Mouse (Mus musculus) midbrain, embryonic 13.5 days (tissue): ENCODE results near the gene Figla. TPM values are rescaled to one million over a fixed set of nuclear protein-coding genes. Genes with fewer than 3 reads are reported as not detected.
A peak's percentile ranks its signal among the peaks of the same experiment; 100 is the strongest.

Experiments used
- ATAC-seq: fragments of 200-750 bp; cut with Nextera tagmentation; 2 replicates; pipeline ENCODE4 v1.8.0; 2017; ENCODE audit warnings: mild to moderate bottlenecking, moderate TSS enrichment, moderate library complexity
- H3K27ac ChIP-seq: fragments of 300-500 bp; sonication (generic); 2 replicates; pipeline ENCODE4 v1.5.1; 2015; ENCODE audit warnings: inconsistent platforms, mild to moderate bottlenecking, moderate library complexity
- H3K27me3 ChIP-seq: fragments of 300-500 bp; sonication (generic); 2 replicates; pipeline ENCODE4 v1.6.1; 2015; ENCODE audit warnings: mild to moderate bottlenecking, inconsistent platforms
- H3K36me3 ChIP-seq: fragments of 300-500 bp; sonication (generic); 2 replicates; pipeline ENCODE4 v1.6.1; 2015; ENCODE audit warnings: mild to moderate bottlenecking, inconsistent platforms
- H3K4me1 ChIP-seq: fragments of 300-500 bp; sonication (generic); replicated peaks from 2 replicates; pipeline ENCODE4 v1.6.1; 2015; ENCODE audit warnings: inconsistent platforms
- H3K4me2 ChIP-seq: fragments of 300-500 bp; sonication (generic); replicated peaks from 2 replicates; pipeline ENCODE4 v1.6.1; 2015; ENCODE audit warnings: moderate library complexity, mild to moderate bottlenecking, inconsistent platforms
- H3K4me3 ChIP-seq: fragments of 300-500 bp; sonication (generic); replicated peaks from 2 replicates; pipeline ENCODE4 v1.5.1; 2015; ENCODE audit warnings: mild to moderate bottlenecking, inconsistent platforms
- H3K9ac ChIP-seq: fragments of 300-500 bp; sonication (generic); replicated peaks from 2 replicates; pipeline ENCODE4 v1.6.1; 2015; ENCODE audit warnings: mild to moderate bottlenecking, inconsistent platforms
- H3K9me3 ChIP-seq: fragments of 300-500 bp; sonication (generic); 2 replicates; pipeline ENCODE4 v1.6.1; 2016; ENCODE audit warnings: mild to moderate bottlenecking, inconsistent platforms
- WGBS: fragments of 180-500 bp; shearing (Covaris S2); methylation state at CpG from one replicate; pipeline ENCODE4 v1.1.7; 2015; 5-methylcytosine and 5-hydroxymethylcytosine counted together
- polyA plus RNA-seq: library from polyadenylated mRNA; unstranded; fragments of >200 nt; fragmentation: Nextera tagmentation; extraction: Ambion mirVana; gene quantifications from 2 replicates; pipeline ENCODE4 v1.2.1, GENCODE M21; 2015

Gene Figla
- polyA plus RNA-seq, 1 experiment from 2014 or later: not detected

- ATAC-seq: no peak
- H3K36me3 ChIP-seq: no peaks in the 10 kb centered on the region
- H3K4me2 ChIP-seq: no peak overlapping the region
- no peaks in the 10 kb centered on the region for H3K9me3 ChIP-seq
- peaks cover 58% of the 10 kb centered on the region for H3K4me1 ChIP-seq
- H3K9ac ChIP-seq: no peak overlapping the region
- H3K27ac ChIP-seq: no peak overlapping the region
- H3K27me3 ChIP-seq: no peaks in the 10 kb centered on the region
- WGBS: 80% methylated on average over 1 of the region's 1 CpGs
- H3K4me3 ChIP-seq: no peak overlapping the region
Measured at GRCm38 (mm10) chr6:86033635-86034034, 17.7 kb downstream of the Figla start.

GRCm38 (mm10) chr6:86038901-86039300 is 22.9 kb downstream of the Figla start:
- Histone ChIP-seq H3K9me3 (no peaks in the 10 kb centered on the region), H3K27ac (0 out of 2 replicates have a peak overlapping the region, but pooled peaks have one; percentile 39), H3K4me2 (no peak overlapping the region), H3K27me3 (no peaks in the 10 kb centered on the region), H3K4me1 (peaks cover 35% of the 10 kb centered on the region), H3K9ac (no peak overlapping the region), H3K4me3 (no peak overlapping the region), H3K36me3 (no peaks in the 10 kb centered on the region)
- no peak for ATAC-seq
- 63% methylated on average over 2 of the region's 2 CpGs for WGBS

- Histone ChIP-seq H3K4me1 (peaks cover 36% of the 10 kb centered on the region), H3K36me3 (no peaks in the 10 kb centered on the region), H3K27me3 (no peaks in the 10 kb centered on the region), H3K9ac (no peak overlapping the region), H3K4me2 (no peak overlapping the region), H3K27ac (no peak overlapping the region), H3K9me3 (no peaks in the 10 kb centered on the region), H3K4me3 (no peak overlapping the region)
- 67% methylated on average over 1 of the region's 1 CpGs for WGBS
- ATAC-seq: no peak; the same call in 1 of the 2 replicates
Measured at GRCm38 (mm10) chr6:86040140-86040539, 24.2 kb downstream of the Figla start.

- Histone ChIP-seq H3K9me3 (no peaks in the 10 kb centered on the region), H3K36me3 (peaks cover 6% of the 10 kb centered on the region), H3K9ac (no peak overlapping the region), H3K27me3 (no peaks in the 10 kb centered on the region), H3K4me2 (no peak overlapping the region), H3K4me1 (peaks cover 75% of the 10 kb centered on the region), H3K4me3 (no peak overlapping the region), H3K27ac (no peak overlapping the region)
- no peak for ATAC-seq
- WGBS: 80% methylated on average over 11 of the region's 11 CpGs
Measured at GRCm38 (mm10) chr6:86047510-86047909, 31.5 kb downstream of the Figla start.

- no peak overlapping the region for H3K27ac ChIP-seq
- no peaks in the 10 kb centered on the region for H3K9me3 ChIP-seq
- peaks cover 6% of the 10 kb centered on the region for H3K36me3 ChIP-seq
- no peak overlapping the region for H3K9ac ChIP-seq
- ATAC-seq: no peak
- no peaks in the 10 kb centered on the region for H3K27me3 ChIP-seq
- no peak overlapping the region for H3K4me2 ChIP-seq
- H3K4me1 ChIP-seq: peaks cover 78% of the 10 kb centered on the region
- WGBS: 75% methylated on average over 5 of the region's 5 CpGs
- H3K4me3 ChIP-seq: no peak overlapping the region
Measured at GRCm38 (mm10) chr6:86048509-86048908, 32.5 kb downstream of the Figla start.

GRCm38 (mm10) chr6:86050586-86051268 is 34.8 kb downstream of the Figla start:
- no peaks in the 10 kb centered on the region for H3K27me3 ChIP-seq
- peak overlapping the region; percentile 51 for H3K4me2 ChIP-seq
- H3K27ac ChIP-seq: peak overlapping the region; percentile 100
- H3K4me3 ChIP-seq: no peak overlapping the region
- peaks cover 81% of the 10 kb centered on the region for H3K4me1 ChIP-seq
- 0 out of 2 replicates have a peak overlapping the region, but pooled peaks have one; percentile 61 for H3K9ac ChIP-seq
- 48% methylated on average over 6 of the region's 6 CpGs for whole genome bisulfite sequencing
- ATAC-seq: no peak; the same call in 1 of the 2 replicates
- peaks cover 6% of the 10 kb centered on the region for H3K36me3 ChIP-seq
- no peaks in the 10 kb centered on the region for H3K9me3 ChIP-seq

- peak overlapping the region; percentile 61 for H3K9ac ChIP-seq
- peaks cover 6% of the 10 kb centered on the region for H3K36me3 ChIP-seq
- peak overlapping the region; percentile 51 for H3K4me2 ChIP-seq
- no peaks in the 10 kb centered on the region for H3K27me3 ChIP-seq
- H3K4me1 ChIP-seq: peaks cover 88% of the 10 kb centered on the region
- no peaks in the 10 kb centered on the region for H3K9me3 ChIP-seq
- ATAC-seq: peak; percentile 87
- peak overlapping the region; percentile 24 for H3K4me3 ChIP-seq
- H3K27ac ChIP-seq: peak overlapping the region; percentile 100
- WGBS: 5% methylated on average over 7 of the region's 7 CpGs
Measured at GRCm38 (mm10) chr6:86052032-86052459, 36.1 kb downstream of the Figla start.

GRCm38 (mm10) chr6:86052556-86052955 is 36.6 kb downstream of the Figla start:
- Histone ChIP-seq H3K4me3 (peak overlapping the region; percentile 24), H3K4me2 (peak overlapping the region; percentile 51), H3K27me3 (no peaks in the 10 kb centered on the region), H3K4me1 (peaks cover 88% of the 10 kb centered on the region), H3K36me3 (peaks cover 4% of the 10 kb centered on the region), H3K9ac (peak overlapping the region; percentile 61), H3K9me3 (no peaks in the 10 kb centered on the region), H3K27ac (peak overlapping the region; percentile 100)
- peak; percentile 8 for ATAC-seq
- 14% methylated on average over 4 of the region's 4 CpGs for WGBS

- ATAC-seq: peak; percentile 47
- peak overlapping the region; percentile 51 for H3K4me2 ChIP-seq
- WGBS: 9% methylated on average over 4 of the region's 4 CpGs
- H3K27ac ChIP-seq: peak overlapping the region; percentile 100
- H3K27me3 ChIP-seq: no peaks in the 10 kb centered on the region
- H3K9me3 ChIP-seq: no peaks in the 10 kb centered on the region
- H3K4me3 ChIP-seq: peak overlapping the region; percentile 24; the same call in 1 of the 2 replicates
- no peaks in the 10 kb centered on the region for H3K36me3 ChIP-seq
- H3K9ac ChIP-seq: peak overlapping the region; percentile 61
- peaks cover 88% of the 10 kb centered on the region for H3K4me1 ChIP-seq
Measured at GRCm38 (mm10) chr6:86053099-86053498, 37.1 kb downstream of the Figla start.

- peaks cover 89% of the 10 kb centered on the region for H3K4me1 ChIP-seq
- WGBS: 53% methylated on average over 5 of the region's 5 CpGs
- H3K9me3 ChIP-seq: no peaks in the 10 kb centered on the region
- H3K4me3 ChIP-seq: no peak overlapping the region
- ATAC-seq: peak; percentile 17; the same call in 1 of the 2 replicates
- peak overlapping the region; percentile 61 for H3K9ac ChIP-seq
- peak overlapping the region; percentile 51 for H3K4me2 ChIP-seq
- peak overlapping the region; percentile 100 for H3K27ac ChIP-seq
- H3K36me3 ChIP-seq: no peaks in the 10 kb centered on the region
- H3K27me3 ChIP-seq: no peaks in the 10 kb centered on the region
Measured at GRCm38 (mm10) chr6:86053594-86053993, 37.6 kb downstream of the Figla start.

GRCm38 (mm10) chr6:86058475-86058874 is 42.5 kb downstream of the Figla start:
- peak overlapping the region; percentile 51 for H3K4me2 ChIP-seq
- H3K36me3 ChIP-seq: no peaks in the 10 kb centered on the region
- WGBS: 0% methylated on average over 1 of the region's 1 CpGs

GRCm38 (mm10) chr6:86059151-86059853 is 43.3 kb downstream of the Figla start:
- no peaks in the 10 kb centered on the region for H3K27me3 ChIP-seq
- ATAC-seq: peak; percentile 95
- H3K9me3 ChIP-seq: no peaks in the 10 kb centered on the region
- H3K4me1 ChIP-seq: peaks cover 91% of the 10 kb centered on the region
- peak overlapping the region; percentile 65 for H3K9ac ChIP-seq
- peak overlapping the region; percentile 98 for H3K27ac ChIP-seq
- peak overlapping the region; percentile 29 for H3K4me3 ChIP-seq
- 11% methylated on average over 7 of the region's 7 CpGs for WGBS
- peak overlapping the region; percentile 51 for H3K4me2 ChIP-seq
- no peaks in the 10 kb centered on the region for H3K36me3 ChIP-seq

More at GRCm38 (mm10) chr6:86058475-86058874, 42.5 kb downstream of the Figla start:
- no peak for ATAC-seq
- no peaks in the 10 kb centered on the region for H3K27me3 ChIP-seq
- H3K9ac ChIP-seq: no peak overlapping the region
- H3K4me1 ChIP-seq: peaks cover 91% of the 10 kb centered on the region
- H3K9me3 ChIP-seq: no peaks in the 10 kb centered on the region
- H3K4me3 ChIP-seq: no peak overlapping the region
- H3K27ac ChIP-seq: peak overlapping the region; percentile 98
